Comparison of ENCODE assay signal across 25 mouse cellular contexts in the genomic region with DNA sequence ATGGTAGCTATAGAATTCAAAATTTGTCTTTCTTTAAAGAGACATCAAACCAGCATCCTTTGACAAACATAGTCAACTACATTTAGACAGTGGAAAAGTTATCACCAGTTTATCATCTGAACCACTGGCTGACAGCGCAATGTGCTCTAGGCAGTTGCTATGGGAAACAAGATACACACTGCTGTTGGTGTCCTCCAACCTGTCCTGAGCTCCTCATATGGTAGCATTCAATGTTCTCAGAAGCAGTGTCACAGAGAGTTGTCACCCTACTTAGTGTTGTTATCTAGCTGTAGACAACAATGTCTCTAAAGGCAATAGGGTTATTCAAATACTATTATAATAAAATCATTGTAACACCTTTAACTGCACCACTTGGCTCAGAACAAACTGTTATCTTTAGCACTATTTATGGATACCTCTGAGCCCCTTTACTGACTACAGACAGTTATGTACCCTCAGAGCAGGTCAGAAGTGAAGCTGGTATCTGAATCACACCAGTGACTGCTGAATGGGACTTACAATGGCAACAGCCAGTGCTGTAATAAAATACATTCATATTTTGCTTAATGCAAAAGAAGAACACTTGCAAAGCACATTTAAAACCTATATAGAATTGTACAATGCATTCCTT.
DNase-seq lines count a peak whose midpoint lies in the region; ATAC-seq and TF ChIP-seq lines count a peak whose summit lies in the region.
"Had no signal": no experiment of that assay in that cellular context is flagged by ENCODE, and none has a peak within 500 bp of the region (broad histone marks: within the 10 kb centered on the region; RNA-seq: fewer than 3 reads in every experiment).

No protein-coding gene starts in this region.

- TF ChIP-seq EP300 in heart, adult 2 months (IDR thresholded peaks at IDR 0.05; ENCODE audit: insufficient read depth, low read depth, low read length): no peak

- WGBS in heart, embryonic 10.5 days: 56% methylated on average over 1 of the region's 1 CpGs
- WGBS in heart, embryonic 12.5 days: 50% methylated on average over 1 of the region's 1 CpGs
- WGBS in heart, adult 2 months: 71% methylated on average over 1 of the region's 1 CpGs
- WGBS in heart, embryonic 14.5 days: 33% methylated on average over 1 of the region's 1 CpGs
- 36% methylated on average over 1 of the region's 1 CpGs for WGBS in heart, embryonic 16.5 days

- no peak overlapping the region for H3K9ac ChIP-seq in heart, embryonic 12.5 days
- H3K9ac ChIP-seq in heart, adult 2 months (ENCODE audit: low read depth, low read length): no peak overlapping the region
- no peak overlapping the region for H3K9ac ChIP-seq in heart, embryonic 14.5 days (ENCODE audit: low read length)
- no peak overlapping the region for H3K9ac ChIP-seq in heart, embryonic 16.5 days (ENCODE audit: low read length)
- H3K9ac ChIP-seq: embryonic facial prominence, embryonic 12.5 days; forebrain, embryonic 13.5 days had no signal

- peak; percentile 64 for ATAC-seq in heart, embryonic 12.5 days (ENCODE audit: insufficient number of reproducible peaks, low FRiP score)
- ATAC-seq in heart, embryonic 14.5 days (ENCODE audit: insufficient number of reproducible peaks, insufficient read depth, low FRiP score, low read depth): peak; percentile 54; the same call in 1 of the 2 replicates
- peak; percentile 91 for ATAC-seq in heart, embryonic 16.5 days (replicated peaks; ENCODE audit: extremely low read depth, insufficient read depth, low FRiP score)
- ATAC-seq: activated CD4-positive, CD25-positive, alpha-beta regulatory T cell, adult 4 months; CD4-positive, CD25-positive, alpha-beta regulatory T cell, adult 4 months; forebrain, embryonic 13.5 days; Patski had no signal

- intact Hi-C loops in heart, adult 2 months (cut with DNase I): no loop called here
- intact Hi-C loops in heart, postnatal 14 days (cut with DNase I): no loop called here

- TF ChIP-seq POLR2A in heart, adult 2 months (IDR thresholded peaks at IDR 0.05; ENCODE audit: insufficient read depth, low read depth, low read length): no peak

- H3K9me3 ChIP-seq in heart, embryonic 10.5 days: no peaks in the 10 kb centered on the region
- H3K9me3 ChIP-seq in heart, embryonic 12.5 days (replicated peaks): no peaks in the 10 kb centered on the region
- no peaks in the 10 kb centered on the region for H3K9me3 ChIP-seq in heart, embryonic 14.5 days (ENCODE audit: control insufficient read depth, low read length)
- no peaks in the 10 kb centered on the region for H3K9me3 ChIP-seq in heart, embryonic 16.5 days (replicated peaks; ENCODE audit: control insufficient read depth, low read length)
- H3K9me3 ChIP-seq: embryonic facial prominence, embryonic 10.5 days; embryonic facial prominence, embryonic 12.5 days; forebrain, embryonic 13.5 days had no signal

- H3K27me3 ChIP-seq in heart, embryonic 10.5 days (ENCODE audit: insufficient read depth, poor library complexity, severe bottlenecking): no peaks in the 10 kb centered on the region
- no peaks in the 10 kb centered on the region for H3K27me3 ChIP-seq in heart, embryonic 12.5 days (replicated peaks)
- H3K27me3 ChIP-seq in heart, adult 2 months (ENCODE audit: control insufficient read depth, insufficient read depth, low read length): no peaks in the 10 kb centered on the region
- no peaks in the 10 kb centered on the region for H3K27me3 ChIP-seq in heart, embryonic 14.5 days (ENCODE audit: control insufficient read depth, insufficient read depth, low read length)
- no peaks in the 10 kb centered on the region for H3K27me3 ChIP-seq in heart, embryonic 16.5 days (ENCODE audit: control insufficient read depth, insufficient read depth, low read length)
- H3K27me3 ChIP-seq: CH12.LX; embryonic facial prominence, embryonic 12.5 days; forebrain, embryonic 13.5 days had no signal

- H3K4me2 ChIP-seq in heart, embryonic 12.5 days: no peak overlapping the region
- H3K4me2 ChIP-seq in heart, embryonic 14.5 days (ENCODE audit: low read length): no peak overlapping the region
- H3K4me2 ChIP-seq in heart, embryonic 16.5 days (ENCODE audit: low read depth, low read length): peak overlapping the region; percentile 28; the same call in 1 of the 2 replicates
- H3K4me2 ChIP-seq: embryonic facial prominence, embryonic 12.5 days; forebrain, embryonic 13.5 days had no signal

- peak; percentile 73 for DNase-seq in heart, embryonic 10.5 days (ENCODE audit: low spot score)
- no peak for DNase-seq in heart, adult 9 months (ENCODE audit: low spot score in 2 of 2)
- no peak for DNase-seq in heart, adult 2 months
- no peak for DNase-seq in heart, adult 8-10 months (ENCODE audit: low spot score)
- no peak for DNase-seq in heart, postnatal 14 days
- DNase-seq: adrenal gland, adult 8-10 months; adrenal gland, postnatal 14 days; adrenal gland, postnatal 36 days; B cell, adult 2 months; cerebellum, adult 11-12 months; cerebellum, adult 2 months; cerebellum, adult 9-10 months; cerebellum, postnatal 10 days; cerebellum, postnatal 25 days had no signal

- H3K4me3 ChIP-seq in heart, embryonic 10.5 days: no peak overlapping the region
- no peak overlapping the region for H3K4me3 ChIP-seq in heart, embryonic 12.5 days
- no peak overlapping the region for H3K4me3 ChIP-seq in heart, adult 2 months
- H3K4me3 ChIP-seq in heart, embryonic 14.5 days (ENCODE audit: control insufficient read depth in 1 of 2, insufficient read depth in 1 of 2, low read depth in 1 of 2, low read length in 2 of 2): no peak overlapping the region
- no peak overlapping the region for H3K4me3 ChIP-seq in heart, embryonic 16.5 days (ENCODE audit: low read length)
- H3K4me3 ChIP-seq: embryonic facial prominence, embryonic 10.5 days; embryonic facial prominence, embryonic 12.5 days; forebrain, embryonic 13.5 days had no signal

- H3K36me3 ChIP-seq in heart, embryonic 10.5 days: no peaks in the 10 kb centered on the region
- H3K36me3 ChIP-seq in heart, embryonic 12.5 days: no peaks in the 10 kb centered on the region
- H3K36me3 ChIP-seq in heart, adult 2 months (ENCODE audit: control insufficient read depth, insufficient read depth, low read length): no peaks in the 10 kb centered on the region
- H3K36me3 ChIP-seq in heart, embryonic 14.5 days (ENCODE audit: control insufficient read depth, insufficient read depth, low read length): no peaks in the 10 kb centered on the region
- no peaks in the 10 kb centered on the region for H3K36me3 ChIP-seq in heart, embryonic 16.5 days (ENCODE audit: control insufficient read depth, insufficient read depth)
- H3K36me3 ChIP-seq: embryonic facial prominence, embryonic 10.5 days; embryonic facial prominence, embryonic 12.5 days; G1E had no signal

- H3K79me2 ChIP-seq in heart, adult 2 months (replicated peaks; ENCODE audit: control insufficient read depth, insufficient read depth, low read length): no peaks in the 10 kb centered on the region

- peak overlapping the region; percentile 36 for H3K27ac ChIP-seq in heart, embryonic 10.5 days
- H3K27ac ChIP-seq in heart, embryonic 12.5 days (ENCODE audit: poor library complexity, severe bottlenecking): peak overlapping the region; percentile 51; the same call in 1 of the 2 replicates
- H3K27ac ChIP-seq in heart, adult 2 months: no peak overlapping the region
- H3K27ac ChIP-seq in heart, embryonic 14.5 days (replicated peaks in 1 of 2; ENCODE audit: control insufficient read depth in 1 of 2, insufficient read depth in 1 of 2, low read depth in 2 of 2, low read length in 2 of 2): peak overlapping the region; percentile 64 to 68; a peak in 3 of 4 replicates
- peak overlapping the region; percentile 74 for H3K27ac ChIP-seq in heart, embryonic 16.5 days (ENCODE audit: low read length)
- H3K27ac ChIP-seq: embryonic facial prominence, embryonic 10.5 days; embryonic facial prominence, embryonic 12.5 days; forebrain, embryonic 13.5 days had no signal

- TF ChIP-seq CTCF in heart, adult 2 months (IDR thresholded peaks at IDR 0.05): no peak

- no peaks in the 10 kb centered on the region; the same call in 1 of the 2 replicates for H3K4me1 ChIP-seq in heart, embryonic 10.5 days
- H3K4me1 ChIP-seq in heart, embryonic 12.5 days (replicated peaks): peaks cover 3% of the 10 kb centered on the region; the same call in 1 of the 2 replicates
- H3K4me1 ChIP-seq in heart, adult 2 months (ENCODE audit: control insufficient read depth, insufficient read depth, low read length): no peaks in the 10 kb centered on the region
- 0 out of 4 replicates have a peak, but pooled peaks cover 0 to 6% of the 10 kb centered on the region in 2 experiments for H3K4me1 ChIP-seq in heart, embryonic 14.5 days (ENCODE audit: control insufficient read depth in 2 of 2, insufficient read depth in 2 of 2, low read length in 2 of 2)
- H3K4me1 ChIP-seq in heart, embryonic 16.5 days (ENCODE audit: control insufficient read depth, insufficient read depth, low read length): peaks cover 4% of the 10 kb centered on the region; the same call in 1 of the 2 replicates
- H3K4me1 ChIP-seq: embryonic facial prominence, embryonic 10.5 days; embryonic facial prominence, embryonic 12.5 days; forebrain, embryonic 13.5 days had no signal
